Mouse (Mus musculus) kidney, embryonic 15.5 days (tissue): ENCODE data around the gene Klhl22. TPM values are rescaled to one million over a fixed set of nuclear protein-coding genes. Genes with fewer than 3 reads are reported as not detected.

Source experiments
- polyA plus RNA-seq: library from polyadenylated mRNA; unstranded; fragments of >200 nt; fragmentation: Nextera tagmentation; extraction: Ambion mirVana; gene quantifications from 2 replicates; pipeline ENCODE4 v1.2.1, GENCODE M21; 2015

Gene Klhl22
- polyA plus RNA-seq, 1 experiment from 2014 or later, result 71.4 TPM

Other genes with a start within 250 kb of the Klhl22 start
- 51.9 and 55.2 TPM in 2 replicates for gene Thap7, start 228.5 kb upstream of the Klhl22 start, polyA plus RNA-seq
- gene Lrrc74b, start 198.4 kb upstream of the Klhl22 start, polyA plus RNA-seq, result 0.23 and 0.24 TPM in 2 replicates
- gene P2rx6, start 197.7 kb upstream of the Klhl22 start, polyA plus RNA-seq, result 0.82 and 1.2 TPM in 2 replicates
- gene Slc7a4, start 176.4 kb upstream of the Klhl22 start, polyA plus RNA-seq, result 8.6 and 10.3 TPM in 2 replicates
- gene Smpd4, start 140.3 kb upstream of the Klhl22 start, polyA plus RNA-seq, result 38.8 and 42.6 TPM in 2 replicates
- 6.8 and 7.8 TPM in 2 replicates for gene Ccdc74a, start 113.1 kb upstream of the Klhl22 start, polyA plus RNA-seq
- gene Med15, start 26.7 kb upstream of the Klhl22 start, polyA plus RNA-seq, result 44.4 and 47.9 TPM in 2 replicates
- 10.8 and 12.3 TPM in 2 replicates for gene Scarf2, start 37.7 kb downstream of the Klhl22 start, polyA plus RNA-seq
- 0.26 and 0.27 TPM in 2 replicates for gene B830017H08Rik, start 73.5 kb downstream of the Klhl22 start, polyA plus RNA-seq
- 20.2 and 21.6 TPM in 2 replicates for gene Car15, start 78.7 kb downstream of the Klhl22 start, polyA plus RNA-seq
- 0.57 and 1.1 TPM in 2 replicates for gene Gm20518, start 132.1 kb downstream of the Klhl22 start, polyA plus RNA-seq
- gene Tssk1, start 134.6 kb downstream of the Klhl22 start, polyA plus RNA-seq, result not detected in 2 replicates
- gene Dgcr2, start 138.9 kb downstream of the Klhl22 start, polyA plus RNA-seq, result 86.0 and 91.9 TPM in 2 replicates
- 0.12 TPM in 1 of 2 replicates, not detected in the other for gene Tssk2, start 139.0 kb downstream of the Klhl22 start, polyA plus RNA-seq
- gene Ess2, start 151.7 kb downstream of the Klhl22 start, polyA plus RNA-seq, result 39.0 and 42.3 TPM in 2 replicates
- gene Gsc2, start 155.4 kb downstream of the Klhl22 start, polyA plus RNA-seq, result not detected in 2 replicates
- 93.1 and 94.5 TPM in 2 replicates for gene Slc25a1, start 168.6 kb downstream of the Klhl22 start, polyA plus RNA-seq
- not detected in 2 replicates for gene Vpreb2, start 220.8 kb downstream of the Klhl22 start, polyA plus RNA-seq